Comparison of ENCODE assay signal across 7 mouse cellular contexts in genomic region chr16:89943267-89943971, GRCm38 (mm10).
DNase-seq lines count a peak whose midpoint lies in the region; ATAC-seq lines count a peak whose summit lies in the region.

No protein-coding gene starts in this region.

- peak; percentile 8 for DNase-seq in ovary, postnatal 36 days (ENCODE audit: low spot score)
- no peak for DNase-seq in ovary, adult 18-20 months (ENCODE audit: low spot score)
- DNase-seq in forebrain, embryonic 11.5 days (ENCODE audit: low spot score): no peak
- no peak for DNase-seq in urinary bladder, postnatal 4 days (ENCODE audit: low spot score in 2 of 2)
- no peak for DNase-seq in left cerebral cortex, postnatal 25 days (ENCODE audit: low spot score in 2 of 2)

- peak; percentile 44; the same call in 1 of the 2 replicates for ATAC-seq in forebrain, embryonic 11.5 days (replicated peaks; ENCODE audit: low FRiP score)
- peak; percentile 47 for ATAC-seq in hindbrain, embryonic 12.5 days (ENCODE audit: low FRiP score)
- peak; percentile 62 for ATAC-seq in midbrain, embryonic 13.5 days

- H3K4me2 ChIP-seq in forebrain, embryonic 11.5 days (ENCODE audit: low read depth, low read length, severe bottlenecking): peak overlapping the region; percentile 0; the same call in 1 of the 2 replicates
- peak overlapping the region; percentile 25 for H3K4me2 ChIP-seq in hindbrain, embryonic 12.5 days (replicated peaks)
- H3K4me2 ChIP-seq in midbrain, embryonic 13.5 days (replicated peaks): peak overlapping the region; percentile 35

- intact Hi-C loops in left cerebral cortex, postnatal 25 days (cut with DNase I): loop anchor here (5.0 kb wide), 1 partner anchor 224 kb away; no protein-coding TSS in a partner anchor

- H3K27me3 ChIP-seq in forebrain, embryonic 11.5 days (ENCODE audit: control insufficient read depth, insufficient read depth, low read length): no peaks in the 10 kb centered on the region
- no peaks in the 10 kb centered on the region for H3K27me3 ChIP-seq in hindbrain, embryonic 12.5 days
- no peaks in the 10 kb centered on the region for H3K27me3 ChIP-seq in midbrain, embryonic 13.5 days

- WGBS in forebrain, embryonic 11.5 days: 11% methylated on average over 19 of the region's 19 CpGs
- WGBS in hindbrain, embryonic 12.5 days: 5% methylated on average over 19 of the region's 19 CpGs
- 5% methylated on average over 19 of the region's 19 CpGs for WGBS in midbrain, embryonic 13.5 days

- H3K9ac ChIP-seq in forebrain, embryonic 11.5 days (ENCODE audit: low read length): peak overlapping the region; percentile 12; the same call in 1 of the 2 replicates
- no peak overlapping the region; the same call in 1 of the 2 replicates for H3K9ac ChIP-seq in hindbrain, embryonic 12.5 days
- H3K9ac ChIP-seq in midbrain, embryonic 13.5 days (replicated peaks): peak overlapping the region; percentile 41

- no peaks in the 10 kb centered on the region for H3K36me3 ChIP-seq in forebrain, embryonic 11.5 days (ENCODE audit: control insufficient read depth, insufficient read depth, low read length)
- H3K36me3 ChIP-seq in hindbrain, embryonic 12.5 days: no peaks in the 10 kb centered on the region
- no peaks in the 10 kb centered on the region for H3K36me3 ChIP-seq in midbrain, embryonic 13.5 days

- no peak overlapping the region for H3K27ac ChIP-seq in forebrain, embryonic 11.5 days (ENCODE audit: low read depth, low read length)
- H3K27ac ChIP-seq in hindbrain, embryonic 12.5 days: peak overlapping the region; percentile 24; the same call in 1 of the 2 replicates
- H3K27ac ChIP-seq in midbrain, embryonic 13.5 days: peak overlapping the region; percentile 71

- H3K4me1 ChIP-seq in forebrain, embryonic 11.5 days (replicated peaks; ENCODE audit: control insufficient read depth, insufficient read depth, low read length): peaks cover 18% of the 10 kb centered on the region
- peaks cover 31% of the 10 kb centered on the region for H3K4me1 ChIP-seq in hindbrain, embryonic 12.5 days
- H3K4me1 ChIP-seq in midbrain, embryonic 13.5 days (replicated peaks): peaks cover 35% of the 10 kb centered on the region

- no peak overlapping the region for H3K4me3 ChIP-seq in forebrain, embryonic 11.5 days (ENCODE audit: low read depth, low read length)
- no peak overlapping the region for H3K4me3 ChIP-seq in hindbrain, embryonic 12.5 days
- H3K4me3 ChIP-seq in midbrain, embryonic 13.5 days (replicated peaks): no peak overlapping the region

- H3K9me3 ChIP-seq in forebrain, embryonic 11.5 days (ENCODE audit: control insufficient read depth, low read length): no peaks in the 10 kb centered on the region; the same call in 1 of the 2 replicates
- no peaks in the 10 kb centered on the region for H3K9me3 ChIP-seq in hindbrain, embryonic 12.5 days (replicated peaks)
- H3K9me3 ChIP-seq in midbrain, embryonic 13.5 days: no peaks in the 10 kb centered on the region
